Mouse (Mus musculus) cortical plate, adult 2 months (tissue): ENCODE results near the gene Prss40.

Experiments used
- CTCF ChIP-seq: fragments of 200-500 bp; IDR thresholded peaks from 2 replicates; pipeline ENCODE4 v1.5.1; 2011; ENCODE audit warnings: mild to moderate bottlenecking, control low read depth, low read length; ENCODE audit not compliant: insufficient read depth; ENCODE audit errors: extremely low read depth
- POLR2A ChIP-seq: fragments of 200-500 bp; IDR thresholded peaks from 2 replicates; pipeline ENCODE4 v1.6.1; 2011; ENCODE audit warnings: mild to moderate bottlenecking, low read length, control low read depth; ENCODE audit not compliant: insufficient read depth; ENCODE audit errors: extremely low read depth

DNA sequence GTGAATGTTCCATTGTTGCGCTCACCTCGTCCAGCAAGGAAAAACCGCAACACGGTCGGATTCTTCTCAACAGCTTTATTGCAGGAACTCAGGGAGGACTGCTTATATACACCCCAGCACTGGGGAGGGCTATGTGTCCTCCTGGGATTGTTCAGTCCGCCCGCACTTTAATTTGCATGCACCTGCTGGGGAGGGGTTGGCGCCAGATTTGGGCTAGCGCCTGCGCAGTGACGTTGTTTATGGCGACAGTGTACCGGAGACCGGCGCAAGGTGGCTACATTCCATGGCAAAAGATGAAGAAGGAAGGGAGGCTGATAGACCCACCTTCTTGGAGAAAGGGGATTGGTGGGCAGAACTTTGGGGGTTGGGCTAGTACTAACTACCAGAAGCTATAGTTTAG lies 39.3 kb upstream of the Prss40 start:
- TF ChIP-seq CTCF (no peak), POLR2A (no peak)
